Mouse (Mus musculus) urinary bladder, adult 18-20 months (tissue): Measurements from ENCODE around the gene Relch.

Experiments
- DNase-seq, 2 experiments: peaks; one replicate each; pipeline ENCODE4 v3.0.0; 2022; ENCODE audit warnings: low spot score in 2 of 2, mixed read lengths in 2 of 2

The Relch gene

DNA sequence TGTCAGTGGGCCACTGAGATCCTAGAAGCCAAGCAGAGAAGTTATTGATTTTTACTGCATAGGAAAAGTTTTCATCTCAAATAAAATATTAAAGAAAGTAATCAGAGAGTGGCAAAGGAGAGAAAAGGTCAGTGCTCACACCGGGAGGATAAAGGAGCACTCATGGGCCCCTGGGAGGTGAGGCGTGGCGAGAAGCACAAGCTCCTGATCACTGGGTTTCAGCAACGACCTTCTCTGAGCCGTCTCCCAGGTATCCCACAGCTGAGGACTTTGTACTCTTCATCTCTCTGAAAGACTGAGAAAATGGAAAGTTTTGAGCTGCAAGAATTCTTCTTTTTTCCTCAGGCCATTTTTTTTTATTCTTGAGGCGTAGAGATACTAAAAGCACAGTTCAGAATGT, 131.0 kb downstream of the Relch start:
- no peak for DNase-seq

DNA sequence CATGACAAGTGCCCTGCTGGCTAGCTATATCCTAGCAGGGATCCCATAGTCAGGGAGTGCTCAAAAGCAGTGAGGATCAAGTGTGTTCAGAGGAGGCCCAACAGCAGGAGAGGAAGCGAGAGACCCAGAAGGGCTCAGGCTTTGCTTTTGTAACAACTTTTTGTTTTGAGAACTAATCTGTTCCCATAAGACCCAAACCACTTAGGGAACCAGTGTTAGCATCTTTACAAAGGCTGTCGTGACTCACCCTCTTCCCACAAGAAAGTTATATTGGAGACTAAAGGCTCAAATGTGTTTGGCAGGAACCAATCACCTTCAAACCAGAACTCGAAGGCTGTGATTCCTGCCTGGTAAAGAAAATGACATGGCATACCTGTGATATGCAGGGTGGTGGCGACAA, 132.0 kb downstream of the Relch start:
- DNase-seq, result no peak

DNA sequence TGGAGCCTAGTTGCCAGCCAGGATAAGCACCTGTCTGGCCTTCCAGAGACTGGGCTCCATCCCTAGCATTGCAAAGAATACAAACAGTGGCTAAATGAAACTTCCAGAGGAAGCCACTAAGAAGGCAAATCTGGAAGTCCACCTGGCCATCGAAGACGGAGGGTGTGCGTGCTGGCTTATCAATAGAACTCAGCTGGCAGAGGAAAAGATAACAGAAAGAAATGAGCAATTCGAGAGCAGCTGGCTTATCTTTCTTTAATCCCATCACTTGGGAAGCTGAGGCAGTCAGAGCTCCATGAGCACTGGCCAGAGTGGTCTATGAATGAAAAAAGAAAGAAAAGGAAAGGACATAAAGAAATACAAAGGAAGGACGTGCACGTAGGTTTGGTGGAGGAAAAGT, 136.9 kb downstream of the Relch start:
- DNase-seq, result no peak

DNA sequence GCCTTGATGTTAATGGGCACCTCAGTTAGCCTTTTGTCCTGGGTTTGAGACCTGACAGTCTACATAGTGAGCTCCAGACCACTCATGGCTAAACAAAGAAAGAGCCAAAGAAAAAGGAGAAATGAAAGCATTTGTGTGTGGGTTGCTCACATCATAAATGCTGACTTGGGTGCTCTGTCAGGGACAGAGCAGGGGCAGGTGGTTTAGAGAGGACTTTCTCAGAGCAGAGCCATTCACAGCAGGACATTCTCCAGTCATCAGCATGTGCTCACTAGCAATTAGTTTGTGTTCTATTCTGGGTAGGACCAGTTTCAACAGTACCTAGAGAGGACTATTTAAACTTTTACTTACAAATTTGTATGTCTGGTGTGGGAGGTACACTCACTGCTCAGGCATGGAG, 137.6 kb downstream of the Relch start:
- no peak for DNase-seq

DNA sequence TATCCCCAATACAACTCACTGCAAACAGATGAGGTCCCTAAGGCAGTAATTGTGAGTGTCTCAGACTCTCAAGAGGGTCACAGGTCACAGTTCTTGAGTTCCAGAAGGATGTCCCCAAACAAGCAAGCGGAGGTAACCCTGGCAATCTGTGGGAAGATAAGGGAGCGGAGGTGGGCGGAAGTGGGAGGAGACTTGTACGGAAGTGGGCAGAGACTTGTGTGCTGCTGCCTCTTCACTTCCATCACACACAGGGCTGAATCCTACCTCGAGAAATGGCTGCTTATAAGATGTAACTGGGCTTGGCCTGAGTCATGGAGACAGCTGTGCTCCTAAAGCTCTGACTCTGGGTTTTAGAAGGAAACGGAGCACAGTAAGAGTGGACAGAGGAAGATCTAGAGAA, 139.3 kb downstream of the Relch start:
- no peak for DNase-seq

DNA sequence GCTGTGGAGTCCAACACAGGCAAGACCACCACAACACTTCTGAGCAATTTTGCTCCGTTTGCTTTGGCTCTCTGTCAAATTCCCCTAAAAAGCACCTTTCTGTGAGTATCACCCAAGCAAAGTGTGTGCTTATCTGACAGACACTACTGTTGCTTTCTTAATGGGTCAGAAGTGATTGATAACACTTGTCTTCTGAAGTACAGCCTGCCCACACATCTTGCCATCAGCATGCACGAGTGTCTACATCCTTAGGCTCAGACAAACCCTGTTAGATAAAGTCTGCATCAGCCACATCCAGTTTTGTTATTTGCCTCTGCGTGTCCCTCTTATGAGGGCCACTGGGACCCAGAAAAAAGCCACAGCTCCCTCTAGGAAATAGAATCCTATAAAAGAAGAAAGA, 140.6 kb downstream of the Relch start:
- no peak for DNase-seq
